In the genomic region with DNA sequence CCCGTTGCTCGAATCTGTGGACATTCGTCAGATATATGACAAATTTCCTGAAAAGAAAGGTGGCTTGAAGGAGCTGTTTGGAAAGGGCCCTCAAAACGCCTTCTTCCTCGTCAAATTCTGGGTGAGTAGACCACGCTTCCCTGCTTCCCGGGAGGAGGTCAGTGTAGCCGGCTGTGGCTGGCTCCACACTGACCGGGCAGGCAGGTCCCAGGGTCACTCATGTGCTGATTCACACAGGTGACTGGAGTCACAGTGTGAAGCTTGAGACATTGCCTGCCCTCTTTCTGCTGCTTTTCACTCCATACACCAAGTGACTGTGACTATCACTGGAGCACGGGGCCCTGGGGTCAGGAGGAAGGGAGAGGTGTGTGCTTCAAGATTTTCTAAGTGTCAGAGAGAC, we compare ENCODE assay signal across 21 mouse cellular contexts.
"Had no signal": no experiment of that assay in that cellular context is flagged by ENCODE, and none has a peak within 500 bp of the region (broad histone marks: within the 10 kb centered on the region; RNA-seq: fewer than 3 reads in every experiment).

No protein-coding gene starts in this region.

- H3K27me3 ChIP-seq: limb, embryonic 13.5 days; liver, embryonic 12.5 days; liver, embryonic 15.5 days; lung, embryonic 15.5 days; midbrain, embryonic 13.5 days; neural tube, embryonic 13.5 days had no signal

- H3K4me1 ChIP-seq: liver, embryonic 12.5 days; liver, embryonic 15.5 days; megakaryocyte, embryonic 14.5 days had no signal

- H3K36me3 ChIP-seq: liver, embryonic 15.5 days had no signal

- H3K4me2 ChIP-seq: limb, embryonic 13.5 days; liver, embryonic 12.5 days; liver, embryonic 15.5 days; lung, embryonic 15.5 days; midbrain, embryonic 13.5 days; neural tube, embryonic 13.5 days had no signal

- DNase-seq: kidney, adult 11 months; layer of hippocampus, adult 9-11 months; liver; lung, adult 18-20 months; lung, postnatal 10 days; lung, postnatal 36 days; retina, postnatal 1 day; thymus, adult 18-20 months; thymus, postnatal 36 days had no signal

- H3K9ac ChIP-seq: limb, embryonic 13.5 days; liver, embryonic 12.5 days; liver, embryonic 15.5 days; lung, embryonic 15.5 days; midbrain, embryonic 13.5 days; neural tube, embryonic 13.5 days had no signal

- H3K27ac ChIP-seq: layer of hippocampus, adult 2 months; limb, embryonic 10.5 days; limb, embryonic 13.5 days; liver, embryonic 12.5 days; liver, embryonic 15.5 days; lung, embryonic 15.5 days; neural tube, embryonic 13.5 days had no signal

- ATAC-seq: liver, embryonic 12.5 days; midbrain, embryonic 13.5 days; midbrain, embryonic 16.5 days had no signal

- H3K9me3 ChIP-seq: limb, embryonic 10.5 days; limb, embryonic 13.5 days; liver, embryonic 12.5 days; liver, embryonic 15.5 days; lung, embryonic 15.5 days; megakaryocyte, embryonic 14.5 days; midbrain, embryonic 10.5 days; midbrain, embryonic 13.5 days; neural tube, embryonic 13.5 days had no signal

- H3K4me3 ChIP-seq: layer of hippocampus, adult 2 months; limb, embryonic 10.5 days; limb, embryonic 13.5 days; liver, embryonic 12.5 days; liver, embryonic 15.5 days; lung, embryonic 15.5 days; midbrain, embryonic 10.5 days; midbrain, embryonic 13.5 days; myocyte; neural tube, embryonic 13.5 days had no signal
